Mouse (Mus musculus) olfactory bulb, adult 2 months (tissue): ENCODE measurements around the gene Pam.

Experiments used
- CTCF ChIP-seq: fragments of 200-500 bp; IDR thresholded peaks from 2 replicates; pipeline ENCODE4 v1.5.1; 2012; ENCODE audit warnings: low read depth, mild to moderate bottlenecking, low read length, moderate library complexity; ENCODE audit not compliant: insufficient read depth
- POLR2A ChIP-seq: fragments of 200-500 bp; IDR thresholded peaks from 2 replicates; pipeline ENCODE4 v1.6.1; 2012; ENCODE audit warnings: mild to moderate bottlenecking, low read depth, low read length, moderate library complexity; ENCODE audit not compliant: insufficient read depth

DNA sequence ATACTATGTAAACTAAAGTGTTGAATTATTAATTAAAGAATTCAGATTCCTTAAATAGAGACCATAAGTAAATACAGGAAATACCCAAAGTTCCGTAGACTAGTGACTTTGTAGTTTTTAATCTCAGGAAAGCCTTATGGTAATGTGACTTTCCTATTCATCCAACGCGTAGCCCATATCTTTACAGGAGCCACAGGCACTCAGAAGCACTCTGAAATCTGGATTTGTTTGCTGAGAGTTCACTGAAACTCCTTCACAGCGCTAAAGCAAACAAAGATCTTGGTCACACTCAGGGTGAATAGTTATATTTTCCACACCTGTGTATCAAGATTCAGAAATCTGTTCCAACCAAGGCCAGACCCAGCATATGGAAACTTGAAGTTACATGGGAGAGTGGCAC is 27.3 kb downstream of the Pam start:
- TF ChIP-seq POLR2A, result no peak
- no peak for TF ChIP-seq CTCF
